Mouse (Mus musculus): ENCODE data around the gene Apc2.
A peak's percentile ranks its signal among the peaks of the same experiment; 100 is the strongest.

GRCm38 (mm10) chr10:80348981-80349380, 53.2 kb downstream of the Apc2 start:
- TF ChIP-seq E2F4 (IDR thresholded peaks at IDR 0.05; ENCODE audit: insufficient read depth) = no peak
- TF ChIP-seq USF1 (IDR thresholded peaks at IDR 0.05; ENCODE audit: low read depth) = no peak
- TF ChIP-seq POLR2AphosphoS2 (IDR thresholded peaks at IDR 0.05; ENCODE audit: insufficient read length, low read depth) = no peak
- no peak for TF ChIP-seq POLR2A (IDR thresholded peaks at IDR 0.05; ENCODE audit: insufficient read length, low read depth)
- TF ChIP-seq MAX (IDR thresholded peaks at IDR 0.05; ENCODE audit: low read depth) = no peak
- no peak for TF ChIP-seq CEBPB (IDR thresholded peaks at IDR 0.05; ENCODE audit: insufficient read depth, poor library complexity, severe bottlenecking)
- TF ChIP-seq MYOD1 (IDR thresholded peaks at IDR 0.05; ENCODE audit: control insufficient read depth in 1 of 3, insufficient read length in 2 of 3, low read depth in 2 of 3) = no peak
- TF ChIP-seq TCF12 (IDR thresholded peaks at IDR 0.05; ENCODE audit: insufficient read depth, poor library complexity, severe bottlenecking) = no peak
- no peak for TF ChIP-seq REST (IDR thresholded peaks at IDR 0.05; ENCODE audit: insufficient read depth, insufficient read length)
- no peak for TF ChIP-seq TCF3 (IDR thresholded peaks at IDR 0.05; ENCODE audit: insufficient read length, low read depth)
- TF ChIP-seq SRF (IDR thresholded peaks at IDR 0.05; ENCODE audit: control insufficient read depth, insufficient read length, low read depth) = no peak
- TF ChIP-seq MYOG (IDR thresholded peaks at IDR 0.05; ENCODE audit: control insufficient read depth in 1 of 3, insufficient read depth in 1 of 3, insufficient read length in 2 of 3, low read depth in 2 of 3) = peak in 1 of 3 experiments; percentile 25
